Mouse (Mus musculus) kidney, embryonic 14.5 days (tissue): Measurements from ENCODE around the gene Fbxo22. TPM values are rescaled to one million over a fixed set of nuclear protein-coding genes. Genes with fewer than 3 reads are reported as not detected.

Source experiments
- ATAC-seq: fragments of 200-750 bp; cut with Nextera tagmentation; 2 replicates; pipeline ENCODE4 v1.8.0; 2017; ENCODE audit warnings: moderate number of reproducible peaks, mild to moderate bottlenecking, moderate TSS enrichment, moderate library complexity; ENCODE audit not compliant: low FRiP score, low TSS enrichment
- H3K27ac ChIP-seq: fragments of 300-500 bp; sonication (generic); 2 replicates; pipeline ENCODE4 v1.5.1; 2014; ENCODE audit warnings: low read depth, mild to moderate bottlenecking, low read length, moderate library complexity, mixed read lengths
- H3K27me3 ChIP-seq: fragments of 300-500 bp; sonication (generic); 2 replicates; pipeline ENCODE4 v1.6.1; 2014; ENCODE audit warnings: mild to moderate bottlenecking, low read length; ENCODE audit not compliant: control insufficient read depth, insufficient read depth
- H3K36me3 ChIP-seq: fragments of 300-500 bp; sonication (generic); 2 replicates; pipeline ENCODE4 v1.6.1; 2014; ENCODE audit warnings: low read length, mixed read lengths; ENCODE audit not compliant: control insufficient read depth, insufficient read depth
- H3K4me1 ChIP-seq: fragments of 300-500 bp; sonication (generic); 2 replicates; pipeline ENCODE4 v1.6.1; 2014; ENCODE audit warnings: low read length, mixed read lengths; ENCODE audit not compliant: control insufficient read depth, insufficient read depth
- H3K4me2 ChIP-seq: fragments of 300-500 bp; sonication (generic); replicated peaks from 2 replicates; pipeline ENCODE4 v1.6.1; 2014; ENCODE audit warnings: low read depth, mild to moderate bottlenecking, low read length
- H3K4me3 ChIP-seq: fragments of 300-500 bp; sonication (generic); 2 replicates; pipeline ENCODE4 v1.5.1; 2014; ENCODE audit warnings: mild to moderate bottlenecking, low read length
- H3K9ac ChIP-seq: fragments of 300-500 bp; sonication (generic); 2 replicates; pipeline ENCODE4 v1.6.1; 2014; ENCODE audit warnings: low read depth, mild to moderate bottlenecking, low read length, moderate library complexity
- H3K9me3 ChIP-seq: fragments of 300-500 bp; sonication (generic); 2 replicates; pipeline ENCODE4 v1.6.1; 2016; ENCODE audit warnings: low read length; ENCODE audit not compliant: control insufficient read depth
- WGBS: fragments of 180-500 bp; shearing (Covaris S2); extraction: QIAGEN DNeasy Blood & Tissue Kit; methylation state at CpG from one replicate; pipeline ENCODE4 v1.1.7; 2014; 5-methylcytosine and 5-hydroxymethylcytosine counted together
- polyA plus RNA-seq: library from polyadenylated mRNA; unstranded; fragments of >200 nt; fragmentation: Nextera tagmentation; extraction: Ambion mirVana; gene quantifications from 2 replicates; pipeline ENCODE4 v1.2.1, GENCODE M21; 2014

Gene Fbxo22
- polyA plus RNA-seq, 1 experiment from 2014 or later: 75.3 TPM

DNA sequence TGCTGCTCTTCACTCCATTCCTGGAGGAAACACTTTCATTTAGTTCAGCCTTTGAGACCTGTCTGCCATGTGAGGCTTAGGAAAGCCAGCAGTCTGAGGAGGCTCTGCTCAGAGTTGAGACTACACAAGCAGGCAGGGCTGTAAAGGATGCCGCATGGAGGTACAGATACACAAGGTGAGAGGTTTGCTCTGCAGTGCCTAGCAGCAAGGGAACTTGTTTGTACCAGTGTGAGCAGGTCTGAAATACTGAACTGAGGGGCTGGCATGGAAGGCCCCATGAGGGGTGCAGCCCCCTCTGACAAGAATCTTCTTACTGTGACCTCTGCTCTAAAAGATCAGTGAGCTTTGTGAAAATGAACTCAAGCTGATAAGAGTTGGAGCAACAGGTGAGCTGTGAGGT, 4.7 kb downstream of the Fbxo22 start:
- Histone ChIP-seq H3K4me1 (peaks cover 13% of the 10 kb centered on the region), H3K27me3 (no peaks in the 10 kb centered on the region), H3K4me2 (no peak overlapping the region), H3K9ac (no peak overlapping the region), H3K4me3 (no peak overlapping the region), H3K36me3 (peaks cover 48% of the 10 kb centered on the region), H3K27ac (no peak overlapping the region), H3K9me3 (no peaks in the 10 kb centered on the region)
- no peak for ATAC-seq
- WGBS: 96% methylated on average over 1 of the region's 1 CpGs

DNA sequence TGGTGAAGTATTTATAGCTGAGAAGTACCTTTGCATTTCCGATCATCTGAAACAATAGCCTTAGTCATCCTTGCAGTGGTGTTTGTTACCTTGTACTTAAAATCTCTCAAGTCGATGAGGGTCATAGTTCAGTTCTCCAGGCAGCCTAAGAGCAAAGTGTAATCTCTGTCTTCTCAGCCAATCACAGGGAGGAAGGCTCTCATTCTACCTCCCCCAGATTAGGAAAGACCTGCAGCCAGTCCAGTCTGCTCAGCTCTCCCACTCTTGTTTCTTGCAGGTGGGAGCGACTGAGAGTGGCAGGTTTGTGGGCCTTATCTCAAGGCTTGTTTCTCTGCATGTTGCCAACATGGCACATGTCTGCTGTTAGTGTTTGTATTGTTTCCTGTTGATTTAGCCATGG, 6.3 kb downstream of the Fbxo22 start:
- Histone ChIP-seq H3K9ac (no peak overlapping the region), H3K27me3 (no peaks in the 10 kb centered on the region), H3K9me3 (no peaks in the 10 kb centered on the region), H3K27ac (no peak overlapping the region), H3K4me1 (peaks cover 6% of the 10 kb centered on the region), H3K36me3 (peaks cover 64% of the 10 kb centered on the region), H3K4me3 (no peak overlapping the region), H3K4me2 (no peak overlapping the region)
- ATAC-seq: no peak
- WGBS: 65% methylated on average over 3 of the region's 3 CpGs

DNA sequence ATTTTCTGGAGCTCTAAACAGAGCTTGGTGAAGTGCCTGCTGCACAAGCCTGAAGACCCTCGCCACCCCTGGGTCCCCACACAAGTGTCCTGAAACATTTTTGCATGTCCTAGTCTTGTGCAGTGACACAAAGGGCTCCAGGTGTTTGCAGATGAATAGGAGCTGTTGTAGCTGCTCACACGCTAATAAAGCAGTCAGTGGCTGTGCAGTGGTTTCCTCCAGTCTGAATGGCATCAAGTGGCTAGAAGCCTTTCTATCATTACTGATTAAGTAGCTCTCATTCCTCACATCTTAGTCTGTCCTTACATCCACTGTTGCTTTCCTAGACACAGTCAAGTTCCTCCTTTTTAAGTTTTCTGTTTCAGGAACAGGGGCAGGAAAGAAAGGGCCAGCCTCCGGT, 6.9 kb downstream of the Fbxo22 start:
- H3K27ac ChIP-seq: no peak overlapping the region
- WGBS: 78% methylated on average over 3 of the region's 3 CpGs
- H3K4me1 ChIP-seq: 0 out of 2 replicates have a peak, but pooled peaks cover under 1% of the 10 kb centered on the region
- peaks cover 70% of the 10 kb centered on the region for H3K36me3 ChIP-seq
- no peak overlapping the region for H3K9ac ChIP-seq
- no peak for ATAC-seq
- H3K9me3 ChIP-seq: no peaks in the 10 kb centered on the region
- no peak overlapping the region for H3K4me3 ChIP-seq
- H3K4me2 ChIP-seq: no peak overlapping the region
- H3K27me3 ChIP-seq: no peaks in the 10 kb centered on the region

DNA sequence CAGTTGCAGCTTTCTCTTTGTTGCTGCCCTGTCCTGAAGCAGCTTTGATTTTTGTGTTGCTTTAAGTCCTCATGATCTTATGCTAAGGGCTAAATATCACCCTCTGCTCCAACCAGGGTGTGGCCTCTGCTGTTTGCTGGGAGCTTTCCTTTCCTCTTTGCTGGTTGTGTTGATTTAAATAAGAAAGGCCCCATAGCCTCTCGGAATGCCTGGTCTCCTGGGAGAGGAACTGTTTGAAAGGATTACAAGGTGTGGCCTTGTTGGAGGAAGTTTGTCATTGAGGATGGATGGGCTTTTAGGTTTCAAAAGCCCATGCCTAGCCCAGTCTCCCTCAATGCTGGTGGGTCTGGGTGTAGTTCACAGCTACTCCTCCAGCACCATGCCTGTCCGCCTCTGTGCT, 7.4 kb downstream of the Fbxo22 start:
- 74% methylated on average over 2 of the region's 2 CpGs for WGBS
- H3K9ac ChIP-seq: no peak overlapping the region
- H3K4me1 ChIP-seq: no peaks in the 10 kb centered on the region
- H3K4me2 ChIP-seq: no peak overlapping the region
- H3K36me3 ChIP-seq: peaks cover 74% of the 10 kb centered on the region
- no peaks in the 10 kb centered on the region for H3K9me3 ChIP-seq
- ATAC-seq: no peak
- H3K27ac ChIP-seq: no peak overlapping the region
- H3K27me3 ChIP-seq: no peaks in the 10 kb centered on the region
- no peak overlapping the region for H3K4me3 ChIP-seq

DNA sequence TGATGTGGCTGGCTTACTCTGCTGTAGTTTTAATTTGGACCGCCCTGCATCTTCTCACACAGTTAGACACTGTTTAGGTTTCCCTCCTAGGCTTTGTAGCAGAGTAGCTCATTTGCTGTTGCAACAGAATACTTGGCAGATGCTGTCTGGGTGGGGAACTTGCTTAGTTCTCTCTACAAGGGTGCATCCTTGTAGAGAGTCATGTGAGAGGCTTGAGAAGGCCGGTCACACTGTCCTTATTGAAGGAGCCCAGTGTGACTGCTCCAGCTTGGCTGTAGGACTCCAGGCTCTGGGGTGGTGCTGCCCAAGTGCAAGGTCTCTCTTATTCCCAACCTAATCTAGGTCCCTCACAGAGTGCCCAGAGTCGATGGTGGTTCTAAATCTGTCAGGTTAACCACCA, 8.7 kb downstream of the Fbxo22 start:
- Histone ChIP-seq H3K36me3 (peaks cover 87% of the 10 kb centered on the region), H3K9me3 (no peaks in the 10 kb centered on the region), H3K4me2 (no peak overlapping the region), H3K4me3 (no peak overlapping the region), H3K27me3 (no peaks in the 10 kb centered on the region), H3K9ac (no peak overlapping the region), H3K4me1 (no peaks in the 10 kb centered on the region), H3K27ac (no peak overlapping the region)
- no peak for ATAC-seq
- WGBS: 94% methylated on average over 3 of the region's 3 CpGs

DNA sequence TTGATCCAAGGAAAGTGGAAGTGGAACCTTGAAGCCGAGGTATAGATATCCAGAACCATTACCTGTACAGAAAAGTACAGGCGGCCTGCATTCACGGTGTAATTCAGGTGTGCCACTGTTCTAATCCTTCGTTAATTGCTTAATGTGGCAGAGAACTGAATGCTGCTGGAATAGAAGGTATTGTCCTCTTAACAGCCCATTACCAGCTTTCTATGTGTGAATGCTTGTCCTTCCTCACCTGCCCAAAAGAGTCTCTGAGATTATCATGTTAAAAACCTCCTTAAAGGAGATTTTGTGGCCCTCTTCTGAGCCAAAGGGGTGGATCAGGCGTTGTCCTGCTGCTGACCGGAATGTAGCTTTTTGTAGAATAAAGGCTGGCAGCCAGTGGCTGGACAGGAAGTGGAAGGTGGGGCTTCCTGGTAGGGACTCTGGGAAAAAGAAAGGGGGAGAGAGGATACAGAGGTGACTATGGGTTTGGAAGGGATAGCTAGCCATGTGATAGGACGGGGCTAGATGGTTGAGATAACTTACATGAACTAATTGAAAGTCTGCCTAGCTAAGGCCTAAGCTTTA, 16.5 kb downstream of the Fbxo22 start:
- no peak overlapping the region for H3K4me3 ChIP-seq
- H3K9me3 ChIP-seq: no peaks in the 10 kb centered on the region
- no peak overlapping the region for H3K4me2 ChIP-seq
- H3K9ac ChIP-seq: no peak overlapping the region
- H3K4me1 ChIP-seq: no peaks in the 10 kb centered on the region
- H3K27ac ChIP-seq: no peak overlapping the region
- H3K27me3 ChIP-seq: no peaks in the 10 kb centered on the region
- no peak for ATAC-seq
- peaks cover 46% of the 10 kb centered on the region for H3K36me3 ChIP-seq
- 90% methylated on average over 7 of the region's 7 CpGs for WGBS

DNA sequence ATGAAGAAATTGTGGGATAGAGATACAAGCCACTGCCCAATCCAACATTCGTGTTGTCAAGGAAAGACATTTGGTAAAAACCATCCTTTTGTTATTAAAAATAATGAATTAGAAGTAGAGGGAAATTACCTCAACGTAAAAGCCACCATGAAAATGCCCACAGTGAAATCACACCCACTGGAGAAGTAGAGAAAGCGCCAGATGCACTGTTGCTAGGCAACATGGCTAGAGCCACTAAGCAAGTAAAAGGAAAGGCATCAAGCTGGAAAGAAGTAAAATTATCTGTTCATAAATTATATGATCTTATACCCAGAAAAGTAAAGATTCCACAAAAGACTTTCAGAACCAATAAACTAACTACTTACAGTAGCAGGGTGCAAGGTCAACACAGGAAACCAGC, 17.5 kb downstream of the Fbxo22 start:
- H3K4me1 ChIP-seq: no peaks in the 10 kb centered on the region
- no peaks in the 10 kb centered on the region for H3K27me3 ChIP-seq
- no peak overlapping the region for H3K9ac ChIP-seq
- no peak overlapping the region for H3K4me2 ChIP-seq
- H3K27ac ChIP-seq: no peak overlapping the region
- no peak for ATAC-seq
- peaks cover 36% of the 10 kb centered on the region for H3K36me3 ChIP-seq
- H3K9me3 ChIP-seq: no peaks in the 10 kb centered on the region
- no peak overlapping the region for H3K4me3 ChIP-seq
- 92% methylated on average over 3 of the region's 3 CpGs for WGBS

DNA sequence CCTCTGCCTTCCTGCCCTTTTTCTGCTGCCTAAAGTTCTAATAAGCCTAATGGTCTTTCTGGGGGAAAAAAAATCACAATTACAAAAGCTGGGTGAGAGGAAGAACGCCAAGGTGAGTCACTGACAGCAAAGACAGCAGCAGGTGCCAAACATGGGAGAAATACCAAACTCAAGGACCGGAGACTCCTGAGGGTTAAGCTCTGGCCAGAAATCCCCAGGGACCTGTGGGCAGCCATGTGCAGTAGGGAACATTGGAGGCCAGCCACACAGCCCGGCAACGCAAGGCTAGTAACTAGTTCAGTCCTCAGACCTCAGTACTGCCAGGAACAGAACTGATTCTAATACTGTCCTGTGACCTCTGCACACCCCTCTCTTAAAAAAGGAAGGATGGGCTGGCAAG, 19.4 kb downstream of the Fbxo22 start:
- Histone ChIP-seq H3K9ac (no peak overlapping the region), H3K9me3 (no peaks in the 10 kb centered on the region), H3K36me3 (peaks cover 19% of the 10 kb centered on the region), H3K4me2 (no peak overlapping the region), H3K27ac (no peak overlapping the region), H3K4me1 (no peaks in the 10 kb centered on the region), H3K27me3 (no peaks in the 10 kb centered on the region), H3K4me3 (no peak overlapping the region)
- ATAC-seq: no peak
- WGBS: 87% methylated on average over 4 of the region's 4 CpGs

DNA sequence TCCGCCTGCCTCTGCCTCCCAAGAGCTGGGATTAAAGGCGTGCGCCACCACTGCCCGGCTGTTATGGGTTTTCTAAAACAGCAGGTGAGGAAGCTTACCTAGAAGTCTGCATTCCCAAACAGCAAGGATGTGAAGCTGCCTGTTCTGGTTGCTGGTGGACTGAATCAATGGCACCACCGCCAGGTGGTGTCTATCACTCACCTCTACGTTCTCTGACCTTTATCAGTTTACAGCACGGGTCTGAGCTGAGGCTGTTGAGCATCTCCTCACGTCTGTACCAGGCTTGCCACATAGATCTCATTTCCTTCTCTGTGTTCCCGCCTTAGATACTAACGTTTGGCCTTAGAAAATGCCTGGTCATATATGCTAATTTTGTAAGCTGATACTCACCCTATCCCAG, 20.3 kb downstream of the Fbxo22 start:
- H3K36me3 ChIP-seq: peaks cover 11% of the 10 kb centered on the region
- no peak for ATAC-seq
- H3K27ac ChIP-seq: no peak overlapping the region
- 61% methylated on average over 10 of the region's 10 CpGs for WGBS
- no peak overlapping the region for H3K4me2 ChIP-seq
- H3K4me3 ChIP-seq: no peak overlapping the region
- H3K27me3 ChIP-seq: no peaks in the 10 kb centered on the region
- H3K4me1 ChIP-seq: no peaks in the 10 kb centered on the region
- H3K9me3 ChIP-seq: no peaks in the 10 kb centered on the region
- no peak overlapping the region for H3K9ac ChIP-seq
